Mouse (Mus musculus) forebrain, embryonic 14.5 days (tissue): ENCODE data around the gene H2afx. TPM values are rescaled to one million over a fixed set of nuclear protein-coding genes. Genes with fewer than 3 reads are reported as not detected.
"Not testable (repeated sequence)": the region's sequence is repeated elsewhere in the genome, so short reads cannot be mapped to it uniquely, and the experiment has no call there.

ENCODE experiments used
- ATAC-seq: fragments of 200-750 bp; cut with Nextera tagmentation; 2 replicates; pipeline ENCODE4 v1.8.0; 2017; ENCODE audit warnings: mild to moderate bottlenecking, moderate library complexity
- DNase-seq: peaks from one replicate; pipeline ENCODE4 v3.0.0-alpha.2; 2015; ENCODE audit warnings: low spot score
- H3K27ac ChIP-seq: fragments of 300-500 bp; sonication (generic); 2 replicates; pipeline ENCODE4 v1.5.1; 2014; ENCODE audit warnings: low read depth, mild to moderate bottlenecking, control low read depth, low read length, moderate library complexity
- H3K27me3 ChIP-seq: fragments of 300-500 bp; sonication (generic); replicated peaks from 2 replicates; pipeline ENCODE4 v1.6.1; 2014; ENCODE audit warnings: low read length, control low read depth, mixed read lengths; ENCODE audit not compliant: control insufficient read depth, insufficient read depth
- H3K36me3 ChIP-seq: fragments of 300-500 bp; sonication (generic); 2 replicates; pipeline ENCODE4 v1.6.1; 2014; ENCODE audit warnings: low read length, control low read depth; ENCODE audit not compliant: control insufficient read depth, insufficient read depth
- H3K4me1 ChIP-seq: fragments of 300-500 bp; sonication (generic); 2 replicates; pipeline ENCODE4 v1.6.1; 2014; ENCODE audit warnings: antibody characterized with exemption, low read length, control low read depth; ENCODE audit not compliant: control insufficient read depth, insufficient read depth
- H3K4me2 ChIP-seq: fragments of 300-500 bp; sonication (generic); 2 replicates; pipeline ENCODE4 v1.6.1; 2014; ENCODE audit warnings: mild to moderate bottlenecking, control low read depth, low read length
- H3K4me3 ChIP-seq: fragments of 300-500 bp; sonication (generic); 2 replicates; pipeline ENCODE4 v1.5.1; 2014; ENCODE audit warnings: low read depth, low read length, control low read depth
- H3K9ac ChIP-seq: fragments of 300-500 bp; sonication (generic); 2 replicates; pipeline ENCODE4 v1.6.1; 2014; ENCODE audit warnings: mild to moderate bottlenecking, low read length, control low read depth, moderate library complexity
- H3K9me3 ChIP-seq: fragments of 300-500 bp; sonication (generic); replicated peaks from 2 replicates; pipeline ENCODE4 v1.6.1; 2016; ENCODE audit warnings: low read length, control low read depth, mixed read lengths; ENCODE audit not compliant: control insufficient read depth
- WGBS: fragments of 180-500 bp; shearing (Covaris S2); extraction: QIAGEN DNeasy Blood & Tissue Kit; methylation state at CpG from one replicate; pipeline ENCODE4 v1.1.7; 2014; 5-methylcytosine and 5-hydroxymethylcytosine counted together
- polyA plus RNA-seq: library from polyadenylated mRNA; unstranded; fragments of >200 nt; fragmentation: Nextera tagmentation; extraction: Ambion mirVana; gene quantifications from 2 replicates; pipeline ENCODE4 v1.2.1, GENCODE M21; 2014

H2afx gene
- polyA plus RNA-seq: 215 and 240 TPM in 2 replicates

DNA sequence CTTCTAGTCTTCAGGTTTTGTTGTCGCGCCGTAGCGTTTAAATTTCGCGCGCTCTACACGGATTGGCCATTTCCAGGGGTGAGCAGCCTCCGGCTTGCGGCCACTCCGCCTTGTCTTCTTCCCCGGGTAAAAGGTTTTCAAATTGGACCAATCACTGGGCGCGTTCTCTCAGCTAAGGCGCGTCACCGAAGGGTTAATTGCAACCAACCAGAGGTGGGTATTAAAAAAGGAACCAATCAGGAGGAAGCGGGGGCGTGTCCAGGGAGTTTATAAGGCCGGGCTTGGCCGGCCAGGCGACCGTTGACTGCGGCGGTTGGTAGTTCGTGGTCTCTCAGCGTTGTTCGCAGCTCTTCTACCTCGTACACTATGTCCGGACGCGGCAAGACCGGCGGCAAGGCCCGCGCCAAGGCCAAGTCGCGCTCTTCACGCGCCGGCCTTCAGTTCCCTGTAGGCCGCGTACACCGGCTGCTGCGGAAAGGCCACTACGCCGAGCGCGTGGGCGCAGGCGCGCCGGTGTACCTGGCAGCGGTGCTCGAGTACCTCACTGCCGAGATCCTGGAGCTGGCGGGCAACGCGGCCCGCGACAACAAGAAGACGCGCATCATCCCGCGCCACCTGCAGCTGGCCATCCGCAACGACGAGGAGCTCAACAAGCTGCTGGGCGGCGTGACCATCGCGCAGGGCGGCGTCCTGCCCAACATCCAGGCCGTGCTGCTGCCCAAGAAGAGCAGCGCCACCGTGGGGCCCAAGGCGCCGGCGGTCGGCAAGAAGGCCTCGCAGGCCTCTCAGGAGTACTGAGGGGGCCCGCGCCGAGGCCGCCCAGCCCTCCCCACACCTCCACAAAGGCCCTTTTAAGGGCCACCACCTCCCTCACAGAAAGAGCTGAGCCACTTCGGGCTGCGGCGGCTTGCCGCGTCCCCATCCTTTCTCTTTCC is at the start of gene H2afx:
Gene H2afx, plus strand, starts transcription at position 299 of the 935 bp plus-strand sequence.
- H3K4me1 ChIP-seq: peaks cover 12% of the 10 kb centered on the region
- H3K27me3 ChIP-seq: no peaks in the 10 kb centered on the region
- H3K9ac ChIP-seq: peak within 1 kb of the TSS; percentile 94
- H3K4me3 ChIP-seq: peak within 1 kb of the TSS; percentile 83
- peak; percentile 100 for DNase-seq
- H3K27ac ChIP-seq: peak within 1 kb of the TSS; percentile 94
- H3K4me2 ChIP-seq: peak within 1 kb of the TSS; percentile 53
- WGBS: under 1% methylated on average over 89 of the region's 91 CpGs
- ATAC-seq: peak; percentile 97
- H3K9me3 ChIP-seq: no peaks in the 10 kb centered on the region
- peaks cover 57% of the 10 kb centered on the region for H3K36me3 ChIP-seq

- Histone ChIP-seq H3K4me3 (peak overlapping the region; percentile 84; the same call in 1 of the 2 replicates), H3K27ac (no peak overlapping the region), H3K36me3 (peaks cover 11% of the 10 kb centered on the region), H3K4me1 (peaks cover 17% of the 10 kb centered on the region), H3K9ac (peak overlapping the region; percentile 29; the same call in 1 of the 2 replicates), H3K27me3 (no peaks in the 10 kb centered on the region), H3K4me2 (peak overlapping the region; percentile 94), H3K9me3 (no peaks in the 10 kb centered on the region)
- no peak for ATAC-seq
- WGBS: 11% methylated on average over 6 of the region's 6 CpGs
- DNase-seq: no peak
Observed at GRCm38 (mm10) chr9:44286256-44286850, 48.1 kb upstream of the H2afx start.

GRCm38 (mm10) chr9:44287003-44287400 is 47.5 kb upstream of the H2afx start:
- peak; percentile 15 for ATAC-seq

DNA sequence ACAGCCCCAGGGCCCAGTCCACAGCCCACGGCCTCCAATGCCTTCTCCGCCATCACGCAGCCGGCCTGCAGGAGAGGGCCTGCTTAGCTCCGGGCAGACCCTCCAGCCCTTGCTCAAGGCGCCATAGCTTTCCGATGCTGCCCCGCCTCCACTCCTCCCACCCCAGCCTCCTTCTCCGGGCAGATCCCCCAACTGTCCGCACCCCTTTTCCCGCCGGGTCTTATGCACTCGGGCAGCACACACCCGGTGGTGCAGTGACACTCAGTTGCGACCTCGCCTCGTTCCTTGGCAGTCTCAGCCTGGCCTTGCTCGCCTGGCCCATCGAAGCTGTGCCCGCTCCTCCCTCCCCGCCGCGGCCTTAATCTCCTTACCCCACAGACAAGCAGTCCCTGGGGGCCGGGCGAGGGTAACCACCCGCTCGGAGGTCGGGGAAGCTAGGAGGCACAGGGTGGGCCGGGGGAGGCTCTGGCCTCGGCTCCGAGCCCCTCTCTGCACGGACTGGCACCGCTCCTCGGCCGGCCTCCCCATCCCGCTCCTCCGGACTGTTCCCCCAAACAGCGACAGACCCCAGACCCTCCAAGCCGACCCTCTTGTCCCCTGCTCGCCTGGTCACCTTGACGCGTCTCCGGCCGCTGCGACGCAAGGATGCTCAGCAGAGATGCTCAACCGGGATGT is 47.0 kb upstream of the H2afx start:
- peak overlapping the region; percentile 84 for H3K4me3 ChIP-seq
- peak; percentile 60 for ATAC-seq
- H3K9ac ChIP-seq: peak overlapping the region; percentile 96
- no peaks in the 10 kb centered on the region for H3K9me3 ChIP-seq
- peak overlapping the region; percentile 94 for H3K4me2 ChIP-seq
- WGBS: under 1% methylated on average over 47 of the region's 47 CpGs
- peaks cover 12% of the 10 kb centered on the region for H3K36me3 ChIP-seq
- DNase-seq: peak; percentile 37
- H3K4me1 ChIP-seq: peaks cover 17% of the 10 kb centered on the region
- peak overlapping the region; percentile 63 for H3K27ac ChIP-seq
- H3K27me3 ChIP-seq: no peaks in the 10 kb centered on the region

More at GRCm38 (mm10) chr9:44287003-44287400, 47.5 kb upstream of the H2afx start:
- peaks cover 10% of the 10 kb centered on the region for H3K36me3 ChIP-seq
- no peaks in the 10 kb centered on the region for H3K9me3 ChIP-seq
- no peak for DNase-seq
- peak overlapping the region; percentile 63; the same call in 1 of the 2 replicates for H3K27ac ChIP-seq
- WGBS: 4% methylated on average over 11 of the region's 11 CpGs
- H3K4me1 ChIP-seq: peaks cover 17% of the 10 kb centered on the region
- H3K9ac ChIP-seq: peak overlapping the region; percentile 96
- H3K4me3 ChIP-seq: peak overlapping the region; percentile 84
- H3K4me2 ChIP-seq: peak overlapping the region; percentile 94
- no peaks in the 10 kb centered on the region for H3K27me3 ChIP-seq

GRCm38 (mm10) chr9:44288076-44288958 is 46.2 kb upstream of the H2afx start, which contains the start of gene Abcg4:
TSS of gene Abcg4 (minus strand) at chr9:44288615.
- peak; percentile 75 for ATAC-seq
- no peaks in the 10 kb centered on the region for H3K9me3 ChIP-seq
- H3K4me3 ChIP-seq: peak within 1 kb of the TSS; percentile 84
- DNase-seq: peak; percentile 59
- peaks cover 17% of the 10 kb centered on the region for H3K4me1 ChIP-seq
- H3K27me3 ChIP-seq: no peaks in the 10 kb centered on the region
- peaks cover 19% of the 10 kb centered on the region for H3K36me3 ChIP-seq
- peak within 1 kb of the TSS; percentile 94 for H3K4me2 ChIP-seq
- WGBS: 2% methylated on average over 38 of the region's 38 CpGs
- H3K27ac ChIP-seq: peak within 1 kb of the TSS; percentile 63
- peak within 1 kb of the TSS; percentile 96 for H3K9ac ChIP-seq

- Histone ChIP-seq H3K36me3 (peaks cover 24% of the 10 kb centered on the region), H3K27me3 (no peaks in the 10 kb centered on the region), H3K9ac (peak overlapping the region; percentile 96; the same call in 1 of the 2 replicates), H3K4me3 (peak overlapping the region; percentile 84), H3K4me2 (peak overlapping the region; percentile 94), H3K9me3 (no peaks in the 10 kb centered on the region), H3K27ac (no peak overlapping the region), H3K4me1 (peaks cover 17% of the 10 kb centered on the region)
- WGBS: 6% methylated on average over 11 of the region's 11 CpGs
- ATAC-seq (no peak), DNase-seq (peak; percentile 16)
Observed at GRCm38 (mm10) chr9:44288959-44289291, 45.6 kb upstream of the H2afx start.

- peaks cover 54% of the 10 kb centered on the region for H3K36me3 ChIP-seq
Observed at GRCm38 (mm10) chr9:44292490-44292889, 42.0 kb upstream of the H2afx start.

GRCm38 (mm10) chr9:44300001-44300400 is 34.5 kb upstream of the H2afx start:
- not testable (repeated sequence) for ATAC-seq, H3K4me1 ChIP-seq, H3K4me3 ChIP-seq, H3K9me3 ChIP-seq, DNase-seq, H3K27me3 ChIP-seq, H3K9ac ChIP-seq, H3K27ac ChIP-seq, H3K4me2 ChIP-seq
- peaks cover 74% of the 10 kb centered on the region for H3K36me3 ChIP-seq
- WGBS: 95% methylated on average over 3 of the region's 3 CpGs

More at GRCm38 (mm10) chr9:44292490-44292889, 42.0 kb upstream of the H2afx start:
- Histone ChIP-seq H3K4me1 (peaks cover 10% of the 10 kb centered on the region), H3K27ac (no peak overlapping the region), H3K27me3 (no peaks in the 10 kb centered on the region), H3K9ac (no peak overlapping the region), H3K9me3 (no peaks in the 10 kb centered on the region), H3K4me2 (no peak overlapping the region), H3K4me3 (no peak overlapping the region)
- DNase-seq (peak; percentile 60), ATAC-seq (no peak)
- 67% methylated on average over 3 of the region's 3 CpGs for WGBS
